In genomic region chr14:54416229-54416775, GRCm38 (mm10) we compare ENCODE assay signal across 27 mouse cellular contexts. TPM values are rescaled to one million over a fixed set of nuclear protein-coding genes. Genes with fewer than 3 reads are reported as not detected.
DNase-seq lines count a peak whose midpoint lies in the region; ATAC-seq and TF ChIP-seq lines count a peak whose summit lies in the region.
"Had no signal": no experiment of that assay in that cellular context is flagged by ENCODE, and none has a peak within 500 bp of the region (broad histone marks: within the 10 kb centered on the region; RNA-seq: fewer than 3 reads in every experiment).

No protein-coding gene starts in this region.

- no peak for ATAC-seq in lung, postnatal 0 days
- no peak for ATAC-seq in midbrain, embryonic 14.5 days (ENCODE audit: low FRiP score, low TSS enrichment)
- ATAC-seq: activated CD4-positive, CD25-positive, alpha-beta regulatory T cell, adult 4 months; forebrain, embryonic 13.5 days; intestine, embryonic 16.5 days had no signal

- WGBS in lung, postnatal 0 days = 44% methylated on average over 5 of the region's 5 CpGs
- WGBS in lung, adult 2 months = 81% methylated on average over 5 of the region's 5 CpGs
- 31% methylated on average over 5 of the region's 5 CpGs for WGBS in midbrain, embryonic 14.5 days

- TF ChIP-seq POLR2A in lung, adult 2 months (IDR thresholded peaks at IDR 0.05; ENCODE audit: borderline replicate concordance, extremely low read depth, low read depth, low read length) = no peak

- H3K9ac ChIP-seq in lung, postnatal 0 days (replicated peaks; ENCODE audit: low read depth) = no peak overlapping the region
- H3K9ac ChIP-seq in ES-E14 (ENCODE audit: insufficient read depth, low read depth, low read length, poor library complexity, severe bottlenecking) = peak overlapping the region; percentile 78
- H3K9ac ChIP-seq in midbrain, embryonic 14.5 days (replicated peaks; ENCODE audit: low read length) = no peak overlapping the region
- H3K9ac ChIP-seq: forebrain, embryonic 13.5 days; hindbrain, embryonic 13.5 days; limb, embryonic 13.5 days; midbrain, embryonic 15.5 days; neural tube, embryonic 15.5 days had no signal

- H3K4me3 ChIP-seq in lung, postnatal 0 days (ENCODE audit: low read depth, low read length) = no peak overlapping the region
- no peak overlapping the region for H3K4me3 ChIP-seq in lung, adult 2 months (replicated peaks; ENCODE audit: extremely low read depth, low read depth, low read length)
- H3K4me3 ChIP-seq in ES-E14 (ENCODE audit: insufficient read depth in 1 of 2, low read depth in 1 of 2, low read length in 2 of 2, poor library complexity in 1 of 2, severe bottlenecking in 1 of 2) = peak overlapping the region; percentile 73 to 78
- no peak overlapping the region for H3K4me3 ChIP-seq in midbrain, embryonic 14.5 days (replicated peaks; ENCODE audit: low read depth, low read length)
- H3K4me3 ChIP-seq: forebrain, embryonic 13.5 days; hindbrain, embryonic 13.5 days; layer of hippocampus, adult 2 months; left cerebral cortex, adult 2 months; limb, embryonic 13.5 days; midbrain, embryonic 15.5 days; neural tube, embryonic 15.5 days had no signal

- TF ChIP-seq EP300 in lung, postnatal 0 days (IDR thresholded peaks at IDR 0.05) = no peak

- TF ChIP-seq CTCF in lung, postnatal 0 days (IDR thresholded peaks at IDR 0.05) = no peak
- no peak for TF ChIP-seq CTCF in lung, adult 2 months (IDR thresholded peaks at IDR 0.05; ENCODE audit: insufficient read depth, low read length)

- no peaks in the 10 kb centered on the region for H3K36me3 ChIP-seq in lung, postnatal 0 days (ENCODE audit: insufficient read depth, low read length)
- no peaks in the 10 kb centered on the region for H3K36me3 ChIP-seq in ES-E14 (ENCODE audit: control insufficient read depth, insufficient read depth, low read length, poor library complexity, severe bottlenecking)
- no peaks in the 10 kb centered on the region for H3K36me3 ChIP-seq in midbrain, embryonic 14.5 days (ENCODE audit: control insufficient read depth, insufficient read depth, low read length)
- H3K36me3 ChIP-seq: hindbrain, embryonic 13.5 days; limb, embryonic 13.5 days; liver, embryonic 12.5 days; midbrain, embryonic 15.5 days; neural tube, embryonic 15.5 days had no signal

- H3K27ac ChIP-seq in lung, postnatal 0 days (ENCODE audit: low read length) = peak overlapping the region; percentile 57
- H3K27ac ChIP-seq in ES-E14 (ENCODE audit: insufficient read depth, low read depth, low read length, poor library complexity, severe bottlenecking) = peak overlapping the region; percentile 67
- no peak overlapping the region for H3K27ac ChIP-seq in midbrain, embryonic 14.5 days (replicated peaks; ENCODE audit: low read depth, low read length)
- H3K27ac ChIP-seq: forebrain, embryonic 13.5 days; hindbrain, embryonic 13.5 days; layer of hippocampus, adult 2 months; left cerebral cortex, adult 2 months; limb, embryonic 13.5 days; liver, embryonic 12.5 days; midbrain, embryonic 15.5 days; neural tube, embryonic 15.5 days had no signal

- H3K27me3 ChIP-seq in lung, postnatal 0 days (replicated peaks; ENCODE audit: insufficient read depth, low read length) = no peaks in the 10 kb centered on the region
- H3K27me3 ChIP-seq in midbrain, embryonic 14.5 days (ENCODE audit: control insufficient read depth, insufficient read depth, low read length) = peaks cover 7% of the 10 kb centered on the region; the same call in 1 of the 2 replicates
- H3K27me3 ChIP-seq: liver, embryonic 12.5 days had no signal

- no peak overlapping the region for H3K4me2 ChIP-seq in lung, postnatal 0 days (replicated peaks; ENCODE audit: low read depth, low read length)
- no peak overlapping the region for H3K4me2 ChIP-seq in midbrain, embryonic 14.5 days (ENCODE audit: low read length)
- H3K4me2 ChIP-seq: forebrain, embryonic 13.5 days; limb, embryonic 13.5 days; midbrain, embryonic 15.5 days; neural tube, embryonic 15.5 days had no signal

- in situ Hi-C loops in ES-E14 (cut with MboI; ENCODE audit: low sequenced_read_pairs in 2 of 2, unreplicated experiment in 2 of 2) = no loop called here

- peak; percentile 44 for DNase-seq in kidney, postnatal 14 days
- no peak for DNase-seq in kidney, adult 8-10 months
- no peak for DNase-seq in lung, postnatal 0 days (ENCODE audit: low spot score)
- no peak for DNase-seq in lung, adult 2 months
- DNase-seq in ES-E14 (ENCODE audit: low read depth, low spot score) = no peak
- no peak for DNase-seq in cerebellum, postnatal 14 days
- DNase-seq in midbrain, embryonic 14.5 days = no peak
- DNase-seq: adrenal gland, adult 2 months; cerebellum, adult 8-10 months; cerebellum, postnatal 36 days; gastrocnemius, postnatal 14 days; kidney, adult 9 months; kidney, postnatal 36 days; liver, postnatal 0 days; thymus, adult 2 months; thymus, postnatal 36 days had no signal

- H3K9me3 ChIP-seq in lung, postnatal 0 days (ENCODE audit: low read length) = no peaks in the 10 kb centered on the region
- no peaks in the 10 kb centered on the region for H3K9me3 ChIP-seq in ES-E14 (ENCODE audit: control insufficient read depth, insufficient read depth, low read depth, low read length)
- H3K9me3 ChIP-seq in midbrain, embryonic 14.5 days (ENCODE audit: control insufficient read depth, low read length) = no peaks in the 10 kb centered on the region
- H3K9me3 ChIP-seq: forebrain, embryonic 13.5 days; hindbrain, embryonic 13.5 days; limb, embryonic 13.5 days; liver, embryonic 12.5 days; midbrain, embryonic 15.5 days; neural tube, embryonic 15.5 days had no signal

- H3K4me1 ChIP-seq in lung, postnatal 0 days (ENCODE audit: insufficient read depth, low read depth, low read length) = peaks cover 18% of the 10 kb centered on the region
- peaks cover 10% of the 10 kb centered on the region; the same call in 1 of the 2 replicates for H3K4me1 ChIP-seq in lung, adult 2 months (ENCODE audit: control insufficient read depth, insufficient read depth, low read length)
- H3K4me1 ChIP-seq in ES-E14 (ENCODE audit: control insufficient read depth in 2 of 2, insufficient read depth in 2 of 2, low read length in 2 of 2, poor library complexity in 1 of 2) = peaks cover 7 to 9% of the 10 kb centered on the region in 2 experiments; a peak in 1 of 4 replicates
- no peaks in the 10 kb centered on the region for H3K4me1 ChIP-seq in midbrain, embryonic 14.5 days (ENCODE audit: control insufficient read depth, insufficient read depth, low read length)

TF ChIP-seq in ES-E14, 5 proteins besides CTCF, POLR2A, EP300 and RAD21:
- TF ChIP-seq CHD2 (IDR thresholded peaks at IDR 0.05; ENCODE audit: low read depth, low read length) (no peak), ZNF384 (IDR thresholded peaks at IDR 0.05; ENCODE audit: low read depth, low read length) (no peak), HCFC1 (IDR thresholded peaks at IDR 0.05; ENCODE audit: borderline replicate concordance, insufficient read depth, low read length) (no peak), MAFK (IDR thresholded peaks at IDR 0.05; ENCODE audit: insufficient read depth, low read depth, low read length) (no peak), ZC3H11A (IDR thresholded peaks at IDR 0.05; ENCODE audit: borderline replicate concordance, low read depth, low read length) (no peak)

RNA-seq across cellular contexts. Expression of gene Slc7a7, which starts 1.3 kb away (rescaled TPM):
- polyA plus RNA-seq in lung, postnatal 0 days (2015; fragmentation: Nextera tagmentation; extraction: Ambion mirVana) = 20.7 and 24.3 TPM in 2 replicates
- 23.1 and 29.2 TPM in 2 replicates for polyA plus RNA-seq in lung, adult 2 months (2012; rRNA removed)
- total RNA-seq in ES-E14 (2012; rRNA removed) = 93.1 and 310 TPM in 2 replicates
- polyA plus RNA-seq in midbrain, embryonic 14.5 days (2014; fragmentation: Nextera tagmentation; extraction: Ambion mirVana) = 3.5 and 4.0 TPM in 2 replicates

RNA-seq across cellular contexts. Expression of gene Mrpl52, which starts 10.4 kb away (rescaled TPM):
- 251 and 266 TPM in 2 replicates for polyA plus RNA-seq in lung, postnatal 0 days (2015; fragmentation: Nextera tagmentation; extraction: Ambion mirVana)
- polyA plus RNA-seq in lung, adult 2 months (2012; rRNA removed) = 185 and 290 TPM in 2 replicates
- total RNA-seq in ES-E14 (2012; rRNA removed) = 137 and 272 TPM in 2 replicates
- polyA plus RNA-seq in midbrain, embryonic 14.5 days (2014; fragmentation: Nextera tagmentation; extraction: Ambion mirVana) = 293 and 337 TPM in 2 replicates

RNA-seq across cellular contexts. Expression of gene Mmp14, which starts 15.1 kb away (rescaled TPM):
- polyA plus RNA-seq in lung, postnatal 0 days (2015; fragmentation: Nextera tagmentation; extraction: Ambion mirVana) = 150 and 155 TPM in 2 replicates
- polyA plus RNA-seq in lung, adult 2 months (2012; rRNA removed) = 119 and 130 TPM in 2 replicates
- total RNA-seq in ES-E14 (2012; rRNA removed) = 29.8 and 67.3 TPM in 2 replicates
- 36.2 and 58.5 TPM in 2 replicates for polyA plus RNA-seq in midbrain, embryonic 14.5 days (2014; fragmentation: Nextera tagmentation; extraction: Ambion mirVana)
- total RNA-seq: granulocyte monocyte progenitor cell, adult 5-6 weeks had no signal

RNA-seq across cellular contexts. Expression of gene Lrp10, which starts 47.6 kb away (rescaled TPM):
- polyA plus RNA-seq in lung, postnatal 0 days (2015; fragmentation: Nextera tagmentation; extraction: Ambion mirVana) = 92.5 and 96.5 TPM in 2 replicates
- 184 and 199 TPM in 2 replicates for polyA plus RNA-seq in lung, adult 2 months (2012; rRNA removed)
- 20.8 and 48.1 TPM in 2 replicates for total RNA-seq in ES-E14 (2012; rRNA removed)
- 26.1 and 27.5 TPM in 2 replicates for polyA plus RNA-seq in midbrain, embryonic 14.5 days (2014; fragmentation: Nextera tagmentation; extraction: Ambion mirVana)

RNA-seq across cellular contexts. Expression of gene Oxa1l, which starts 55.7 kb away (rescaled TPM):
- polyA plus RNA-seq in lung, postnatal 0 days (2015; fragmentation: Nextera tagmentation; extraction: Ambion mirVana) = 31.5 and 35.0 TPM in 2 replicates
- 95.3 and 98.1 TPM in 2 replicates for polyA plus RNA-seq in lung, adult 2 months (2012; rRNA removed)
- 28.7 and 62.5 TPM in 2 replicates for total RNA-seq in ES-E14 (2012; rRNA removed)
- 58.6 and 71.2 TPM in 2 replicates for polyA plus RNA-seq in midbrain, embryonic 14.5 days (2014; fragmentation: Nextera tagmentation; extraction: Ambion mirVana)

Comparison
In these comparisons a context has a peak if more than half of its experiments do, and no peak if none do; other contexts are left out.
1. H3K4me3 ChIP-seq: peak in ES-E14 (2 of 2); none in lung, postnatal 0 days (single experiment), lung, adult 2 months (single experiment) and midbrain, embryonic 14.5 days (single experiment).